Mouse (Mus musculus) adrenal gland, adult 2 months (tissue): ENCODE results near the gene Fam189a1. TPM values are rescaled to one million over a fixed set of nuclear protein-coding genes. Genes with fewer than 3 reads are reported as not detected.

Experiments
- DNase-seq: peaks from one replicate; pipeline ENCODE4 v3.0.0; 2021
- polyA plus RNA-seq: library from polyadenylated mRNA; depleted of rRNA; stranded (reverse); fragments of >200 nt; gene quantifications from 2 replicates; pipeline ENCODE4 v1.2.3, GENCODE M21; 2012
- total RNA-seq, 2 experiments: library from RNA; stranded (reverse); gene quantifications; 2 replicates each; pipeline ENCODE4 v1.2.3; 2021

The Fam189a1 gene
- total and polyA plus RNA-seq, 3 experiments: 0.37 to 1.9 (median 1.3) TPM

DNA sequence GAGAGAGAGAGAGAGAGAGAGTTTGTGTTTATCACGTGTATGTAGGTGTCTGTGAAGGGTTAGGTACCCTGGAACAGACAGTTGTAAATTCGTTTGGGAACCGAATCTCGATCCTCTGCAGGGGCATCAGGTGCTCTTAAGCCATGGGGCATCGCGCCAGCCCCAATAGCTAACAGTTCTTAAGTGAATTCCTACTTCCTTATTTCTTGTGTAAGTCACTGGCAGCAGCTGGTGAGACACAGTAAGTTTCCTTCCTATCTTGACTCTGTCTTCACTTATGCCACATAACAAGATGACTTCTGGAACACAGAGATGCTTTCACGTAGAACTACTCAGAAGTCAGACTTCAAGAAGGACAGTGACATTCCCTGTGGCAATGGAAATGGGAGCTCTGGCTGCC lies 275.0 kb downstream of the Fam189a1 start:
- peak; percentile 30 for DNase-seq

DNA sequence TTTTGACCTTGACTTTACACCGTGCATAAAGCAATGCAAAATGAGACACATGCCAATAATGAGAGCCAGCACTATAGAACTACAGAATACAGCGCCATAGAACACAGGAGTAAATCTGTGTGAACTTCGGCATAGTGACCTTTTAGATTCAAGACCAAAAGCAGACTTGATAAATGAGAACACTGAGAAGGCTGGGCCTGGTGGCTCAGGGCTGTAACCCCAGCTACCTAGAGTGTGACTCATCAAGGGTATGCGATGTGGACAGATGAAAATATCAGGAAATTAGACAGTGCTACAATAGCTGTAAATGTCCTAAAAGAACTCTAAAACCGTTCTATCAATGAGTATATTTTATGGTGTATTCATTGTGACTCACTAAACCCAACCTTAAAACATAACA lies 276.0 kb downstream of the Fam189a1 start:
- peak; percentile 45 for DNase-seq

DNA sequence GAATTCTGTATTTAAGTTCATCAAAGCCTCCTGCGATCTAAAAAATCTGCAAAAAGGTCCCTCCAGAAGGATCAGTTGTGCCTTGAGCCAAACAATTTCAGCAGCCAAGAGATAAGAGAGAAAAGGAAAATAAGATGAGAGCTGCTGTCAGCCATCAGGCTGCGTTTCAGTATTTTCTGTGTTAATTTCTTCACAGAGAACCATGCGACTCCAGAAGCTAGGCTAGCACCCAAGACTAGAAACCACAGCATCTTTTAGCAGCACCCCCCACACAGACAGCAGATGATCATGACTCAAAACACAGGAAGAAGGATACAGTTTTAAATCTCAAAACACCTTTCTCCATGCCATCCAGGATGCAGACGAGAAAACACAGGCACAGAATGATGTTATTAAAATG lies 281.4 kb downstream of the Fam189a1 start:
- DNase-seq: no peak

- no peak for DNase-seq
These were observed 283.1 kb downstream of the Fam189a1 start for GRCm38 (mm10) chr7:64873266-64873665.

DNA sequence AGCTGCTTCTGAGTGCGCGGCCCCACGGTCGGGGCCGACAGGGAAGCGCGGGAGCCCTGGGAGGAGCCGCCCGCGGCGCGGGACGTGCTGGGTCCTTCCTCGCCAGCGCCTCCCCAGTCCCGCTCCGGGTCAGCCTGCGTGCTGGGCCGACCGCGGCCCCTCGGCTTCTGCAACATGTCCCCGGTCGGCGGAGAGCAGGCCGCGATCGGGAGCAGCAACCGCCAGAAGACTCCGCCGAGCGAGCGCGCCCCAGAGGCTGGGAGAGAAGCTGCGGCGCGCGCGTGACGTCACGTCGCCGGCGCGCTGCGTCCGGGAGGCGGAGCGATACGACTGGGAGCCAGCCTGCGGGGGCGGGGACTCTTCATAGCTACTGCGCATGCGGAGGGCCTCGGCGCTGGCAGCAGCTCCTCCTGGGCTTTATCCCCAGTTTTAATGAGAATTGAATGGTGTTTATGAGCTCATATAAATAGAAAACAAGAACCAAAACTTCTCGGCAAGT lies 283.6 kb downstream of the Fam189a1 start, which contains the start of gene Nsmce3:
Gene Nsmce3 (minus strand): TSS at position 255 of the 499 bp plus-strand sequence.
- peak; percentile 97 for DNase-seq

- DNase-seq: no peak
These were observed 284.2 kb downstream of the Fam189a1 start for GRCm38 (mm10) chr7:64871987-64872742.

GRCm38 (mm10) chr7:64869549-64870065 lies 286.8 kb downstream of the Fam189a1 start:
- no peak for DNase-seq

- DNase-seq: no peak
These were observed 292.8 kb downstream of the Fam189a1 start for GRCm38 (mm10) chr7:64863538-64863937.

GRCm38 (mm10) chr7:64862978-64863377 lies 293.4 kb downstream of the Fam189a1 start:
- DNase-seq: no peak

DNA sequence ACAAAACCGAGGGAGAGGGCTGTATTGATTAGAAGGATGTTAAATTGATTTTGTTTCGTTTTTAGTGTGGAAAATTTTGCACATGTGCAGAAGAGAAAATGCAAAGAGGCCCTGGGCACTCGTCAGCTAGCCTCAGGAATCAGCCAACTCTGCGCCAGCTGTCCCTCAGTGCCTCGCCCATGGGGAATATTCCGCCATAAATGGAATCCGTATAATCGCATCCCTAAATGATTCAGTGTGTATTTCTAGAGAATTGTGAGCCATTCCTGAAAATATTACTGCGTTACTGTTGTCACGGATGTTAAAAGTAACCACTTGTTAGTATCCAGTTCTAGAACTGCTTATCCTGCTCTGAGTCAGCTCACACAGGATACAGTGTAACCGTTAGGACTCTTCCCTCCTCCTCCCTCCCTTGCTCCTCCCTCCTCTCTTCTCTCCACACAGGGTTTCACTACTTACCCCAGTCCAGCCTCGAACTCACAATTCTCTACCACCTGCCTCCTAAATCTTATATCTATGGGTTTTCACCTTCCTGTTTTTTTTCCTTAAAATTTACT lies 299.8 kb downstream of the Fam189a1 start:
- no peak for DNase-seq

- DNase-seq: no peak
These were observed 300.4 kb downstream of the Fam189a1 start for GRCm38 (mm10) chr7:64855976-64856375.

DNA sequence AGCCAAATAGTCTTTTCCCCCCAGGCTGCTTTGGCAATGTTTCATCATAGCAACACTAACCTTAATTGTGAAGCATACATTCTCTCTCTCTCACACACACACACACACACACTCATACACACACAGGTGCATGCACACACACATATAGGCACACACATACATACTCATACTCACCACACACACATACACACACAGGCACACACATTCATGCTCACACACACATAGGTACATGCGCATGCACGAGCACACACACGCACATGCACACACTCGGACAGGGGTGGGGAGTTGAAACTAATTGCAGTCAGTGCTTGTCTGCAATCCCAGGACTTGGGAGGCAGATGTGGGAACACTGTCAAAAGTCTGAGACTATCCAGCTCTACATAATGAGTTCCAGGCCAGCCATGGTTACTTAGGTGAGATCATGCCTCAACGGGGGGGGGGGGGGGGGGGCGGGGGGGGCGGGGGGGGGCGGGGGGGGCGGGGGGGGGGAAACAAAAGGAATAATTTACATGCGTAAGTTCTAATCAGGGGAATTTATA lies 300.9 kb downstream of the Fam189a1 start:
- DNase-seq: no peak

GRCm38 (mm10) chr7:64850791-64851190 lies 305.6 kb downstream of the Fam189a1 start:
- DNase-seq: peak; percentile 36

- no peak for DNase-seq
These were observed 308.9 kb downstream of the Fam189a1 start for GRCm38 (mm10) chr7:64847366-64847899.

DNA sequence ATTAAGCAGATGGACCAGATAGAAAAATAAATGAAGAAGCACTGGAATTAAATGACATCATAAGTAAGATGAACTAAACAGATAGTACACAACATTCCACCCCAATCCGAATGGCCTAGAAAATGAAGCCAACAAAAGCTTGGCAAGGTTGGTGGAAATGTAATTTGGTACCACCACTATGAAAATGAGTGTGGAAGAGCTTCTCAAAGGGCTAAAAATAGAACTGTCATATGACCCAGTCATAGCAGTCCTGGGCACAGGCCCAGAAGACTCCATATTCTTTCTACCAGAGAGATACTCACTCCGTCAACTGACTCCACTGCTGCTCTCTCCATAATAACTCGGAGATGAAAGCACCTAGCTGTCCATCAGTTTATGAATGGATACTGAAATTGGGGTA lies 310.3 kb downstream of the Fam189a1 start:
- no peak for DNase-seq

- no peak for DNase-seq
These were observed 315.3 kb downstream of the Fam189a1 start for GRCm38 (mm10) chr7:64840946-64841659.

- DNase-seq: no peak
These were observed 315.8 kb downstream of the Fam189a1 start for GRCm38 (mm10) chr7:64840576-64840895.

GRCm38 (mm10) chr7:64839801-64840575 lies 316.4 kb downstream of the Fam189a1 start:
- peak; percentile 73 for DNase-seq

DNA sequence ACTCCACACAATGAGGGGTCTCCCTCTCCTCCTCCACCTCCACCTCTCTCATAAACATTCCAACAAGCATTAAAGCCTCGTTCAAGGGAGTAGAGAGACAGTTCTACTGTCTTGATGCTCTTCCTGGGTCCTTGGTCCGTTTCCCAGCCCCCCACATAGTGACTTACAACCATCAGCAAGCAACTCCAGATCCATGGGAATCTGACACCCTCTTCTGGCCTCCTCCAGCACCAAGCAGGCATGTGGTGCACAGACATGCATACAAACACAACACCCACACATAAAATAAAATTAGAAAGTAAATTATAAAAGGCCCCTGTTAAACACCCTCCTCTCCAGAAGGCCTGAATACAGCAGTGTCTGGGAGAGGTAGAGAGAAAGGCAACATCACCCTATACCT lies 317.1 kb downstream of the Fam189a1 start:
- DNase-seq: no peak

- peak; percentile 84 for DNase-seq
These were observed 326.0 kb downstream of the Fam189a1 start for GRCm38 (mm10) chr7:64830214-64830995.

GRCm38 (mm10) chr7:64821081-64821480 lies 335.3 kb downstream of the Fam189a1 start:
- DNase-seq: no peak
